In the genomic region with DNA sequence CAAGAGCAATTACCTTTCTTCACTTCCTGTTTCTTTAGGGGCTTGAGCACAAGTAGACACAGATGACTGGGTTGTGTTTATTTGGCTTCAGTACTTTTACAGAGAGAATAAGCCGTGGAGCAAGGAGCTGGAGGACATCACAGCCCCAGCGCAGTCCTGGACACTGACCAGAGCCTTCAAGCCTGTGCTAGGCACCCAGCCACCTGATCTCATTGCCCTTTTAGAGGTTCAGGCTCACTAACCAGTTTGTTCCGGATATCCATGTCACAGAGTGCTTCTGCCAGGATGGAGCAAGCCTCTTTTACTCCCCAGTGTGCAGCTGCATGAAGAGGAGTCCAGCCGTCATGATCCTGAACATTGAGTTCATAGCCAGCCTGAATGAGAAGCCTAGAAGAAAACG, we compare ENCODE assay signal across 15 mouse cellular contexts.
DNase-seq lines count a peak whose midpoint lies in the region; TF ChIP-seq lines count a peak whose summit lies in the region.
"Had no signal": no experiment of that assay in that cellular context is flagged by ENCODE, and none has a peak within 500 bp of the region (broad histone marks: within the 10 kb centered on the region; RNA-seq: fewer than 3 reads in every experiment).

No protein-coding gene starts in this region.

- DNase-seq in kidney, adult 2 months = peak; percentile 7
- no peak for DNase-seq in kidney, postnatal 4 days
- peak; percentile 68 for DNase-seq in A20 (ENCODE audit: low read depth, low spot score)
- peak; percentile 95 for DNase-seq in gastrocnemius, adult 18-20 months (ENCODE audit: low spot score)
- peak; percentile 66 to 70 for DNase-seq in heart, postnatal 10 days
- no peak for DNase-seq in testis, postnatal 14 days (ENCODE audit: low spot score)
- no peak for DNase-seq in urinary bladder, postnatal 4 days (ENCODE audit: low spot score in 2 of 2)
- DNase-seq: adrenal gland, adult 8-10 months; cerebellum, adult 9-11 months; thymus, adult 18-20 months had no signal

- peaks cover 2% of the 10 kb centered on the region; the same call in 1 of the 2 replicates for H3K36me3 ChIP-seq in kidney, adult 2 months (ENCODE audit: control insufficient read depth, insufficient read depth, low read length)

- intact Hi-C loops in heart, postnatal 10 days (cut with DNase I) = no loop called here

- H3K4me1 ChIP-seq in kidney, adult 2 months (ENCODE audit: control insufficient read depth, insufficient read depth, low read length) = no peaks in the 10 kb centered on the region
- H3K4me1 ChIP-seq: forebrain, embryonic 12.5 days; limb, embryonic 15.5 days; midbrain, embryonic 13.5 days; neural tube, embryonic 12.5 days had no signal

- WGBS in kidney, adult 2 months = 46% methylated on average over 5 of the region's 5 CpGs

- H3K4me3 ChIP-seq in kidney, adult 2 months (ENCODE audit: insufficient read depth, low read depth, low read length) = no peak overlapping the region
- H3K4me3 ChIP-seq: forebrain, embryonic 12.5 days; limb, embryonic 15.5 days; midbrain, embryonic 13.5 days; neural tube, embryonic 12.5 days had no signal

- no peak for TF ChIP-seq POLR2A in kidney, adult 2 months (IDR thresholded peaks at IDR 0.05; ENCODE audit: low read depth, low read length)

- no peaks in the 10 kb centered on the region for H3K27me3 ChIP-seq in kidney, adult 2 months (replicated peaks; ENCODE audit: control insufficient read depth, insufficient read depth, low read length)
- H3K27me3 ChIP-seq: forebrain, embryonic 12.5 days; limb, embryonic 15.5 days; midbrain, embryonic 13.5 days; neural tube, embryonic 12.5 days; Patski had no signal

- no peak overlapping the region for H3K27ac ChIP-seq in kidney, adult 2 months (ENCODE audit: insufficient read depth, low read depth, low read length)
- H3K27ac ChIP-seq: forebrain, embryonic 12.5 days; limb, embryonic 15.5 days; midbrain, embryonic 13.5 days; neural tube, embryonic 12.5 days had no signal

- TF ChIP-seq CTCF in kidney, adult 2 months (conservative IDR thresholded peaks at IDR 0.05; ENCODE audit: insufficient read depth, insufficient read length, low read depth, low read length) = no peak

Comparison
In these comparisons a context has a peak if more than half of its experiments do, and no peak if none do; other contexts are left out.
1. DNase-seq: peak in kidney, adult 2 months (single experiment), A20 (single experiment), gastrocnemius, adult 18-20 months (single experiment) and heart, postnatal 10 days (2 of 2); none in kidney, postnatal 4 days (0 of 2), testis, postnatal 14 days (single experiment) and urinary bladder, postnatal 4 days (0 of 2).